Mouse (Mus musculus) leukemia stem cell, adult 10-12 weeks (primary cell): ENCODE data around the gene Zbtb49. TPM values are rescaled to one million over a fixed set of nuclear protein-coding genes. Genes with fewer than 3 reads are reported as not detected.

Experiments
- polyA plus RNA-seq: library from polyadenylated mRNA; stranded (reverse); fragments of >175 nt; gene quantifications from 2 replicates; pipeline ENCODE4 v1.2.3, GENCODE M21; 2012; ENCODE audit warnings: low replicate concordance

The Zbtb49 gene
- polyA plus RNA-seq: 4.5 and 5.4 TPM in 2 replicates

GRCm38 (mm10) chr5:38220328-38220912 lies at the start of gene Zbtb49, which contains the start of gene Lyar:
Gene Zbtb49 (minus strand): TSS chr5:38220457.
Gene Lyar (plus strand): TSS chr5:38220470.

GRCm38 (mm10) chr5:38260107-38260682 lies 39.9 kb upstream of the Zbtb49 start, which contains the start of gene Tmem128:
Gene Tmem128 (plus strand): TSS chr5:38260185.

GRCm38 (mm10) chr5:38159634-38160413 lies 60.4 kb downstream of the Zbtb49 start, which contains the start of gene Nsg1:
Gene Nsg1 (minus strand): TSS chr5:38159907.

Other genes with a start within 250 kb of the Zbtb49 start
- gene Stx18, start 181.7 kb downstream of the Zbtb49 start, polyA plus RNA-seq: 7.1 and 11.5 TPM in 2 replicates
- gene Nsg1, start 60.5 kb downstream of the Zbtb49 start, polyA plus RNA-seq: 0.75 TPM in 1 of 2 replicates, not detected in the other
- 89.7 and 120 TPM in 2 replicates for gene Lyar, start within 50 bp of the Zbtb49 start, polyA plus RNA-seq
- gene Tmem128, start 39.7 kb upstream of the Zbtb49 start, polyA plus RNA-seq: 8.8 and 26.7 TPM in 2 replicates
- not detected in 2 replicates for gene Otop1, start 55.5 kb upstream of the Zbtb49 start, polyA plus RNA-seq
- 0.07 TPM in 1 of 2 replicates, not detected in the other for gene Drd5, start 98.9 kb upstream of the Zbtb49 start, polyA plus RNA-seq